Mouse (Mus musculus): Measurements from ENCODE around the gene Susd2.
A peak's percentile ranks its signal among the peaks of the same experiment; 100 is the strongest.

The Susd2 gene

DNA sequence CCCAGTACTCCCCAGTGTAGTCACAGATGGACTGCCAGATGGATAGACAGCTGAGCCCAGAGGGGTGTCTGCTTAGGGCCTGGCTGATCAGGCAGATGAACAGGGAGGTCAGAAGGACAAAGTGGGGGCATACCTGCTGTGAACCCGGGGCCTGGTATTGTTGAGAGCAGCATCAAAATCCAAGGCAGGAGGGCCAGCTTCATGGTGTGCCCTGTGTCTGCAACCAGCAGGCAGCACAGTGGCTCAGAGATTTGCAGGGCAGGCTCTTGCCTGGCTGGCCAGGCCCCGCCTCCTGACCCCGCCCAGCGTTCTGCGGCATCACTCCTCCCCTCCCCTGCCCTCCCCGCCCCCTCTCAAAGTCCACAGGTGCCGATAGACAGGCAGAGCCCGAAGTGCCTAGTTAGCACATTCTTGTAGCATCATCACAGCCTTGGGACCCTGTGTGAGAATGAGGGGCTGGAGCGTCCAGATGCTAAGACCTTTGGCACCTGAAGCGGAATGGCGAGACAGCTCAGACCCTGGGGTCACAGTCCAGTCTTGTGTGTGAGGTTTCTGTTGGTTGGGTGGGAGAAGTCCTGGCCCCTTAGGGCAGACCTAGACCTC lies at the start of gene Susd2:
Gene Susd2 (minus strand): TSS at position 268 of the 603 bp plus-strand sequence.
- peak; percentile 60 to 73 for DNase-seq (ENCODE audit: inconsistent age in 2 of 2, low spot score in 1 of 2)

DNA sequence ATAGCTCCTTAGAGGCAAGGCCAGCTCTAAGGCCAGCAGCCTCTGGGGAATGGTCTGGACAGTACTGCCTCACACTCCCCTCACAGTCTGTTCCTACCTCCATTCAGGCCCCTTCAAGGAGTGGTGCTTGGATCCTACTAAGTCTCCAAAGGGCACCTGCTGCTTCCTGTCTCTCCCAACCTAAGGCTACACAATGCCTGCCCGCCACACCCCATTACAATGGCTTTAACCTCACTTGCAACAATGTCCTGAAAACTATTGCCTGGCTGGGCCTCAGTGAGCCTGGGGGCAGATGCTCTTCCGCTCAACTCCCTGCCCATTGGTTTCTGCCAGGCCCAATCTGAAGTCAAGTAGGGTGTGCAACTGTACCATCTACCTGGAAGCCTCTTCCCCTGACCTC lies 44.8 kb upstream of the Susd2 start:
- no peak for DNase-seq (ENCODE audit: inconsistent age in 2 of 2, low spot score in 1 of 2)

- no peak for DNase-seq (ENCODE audit: inconsistent age in 2 of 2, low spot score in 1 of 2)
Measured at GRCm38 (mm10) chr10:75686724-75687123, 42.9 kb upstream of the Susd2 start.

GRCm38 (mm10) chr10:75684035-75685004 lies 40.5 kb upstream of the Susd2 start:
- no peak for DNase-seq (ENCODE audit: inconsistent age in 2 of 2, low spot score in 1 of 2)

DNA sequence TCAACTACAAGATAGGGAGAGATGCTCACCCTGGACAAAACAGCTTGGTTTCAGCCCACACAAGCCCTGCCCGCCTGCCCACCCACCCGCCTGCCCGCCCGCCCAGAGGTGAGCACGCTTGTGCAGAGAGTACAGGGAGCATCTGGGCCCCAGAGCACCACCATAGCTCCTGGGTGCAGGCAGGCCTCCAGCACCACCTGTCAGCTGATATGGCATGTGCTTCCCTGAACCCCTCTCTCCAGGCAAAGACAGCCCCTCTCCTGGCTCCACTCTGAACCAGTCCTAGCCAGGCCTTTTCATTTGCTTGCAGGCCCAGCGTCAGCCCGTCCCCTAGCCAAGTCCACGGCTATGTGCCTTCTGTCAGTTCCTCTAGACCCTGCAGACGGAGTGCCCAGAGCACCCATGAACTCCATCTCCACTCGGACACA lies 36.8 kb upstream of the Susd2 start:
- DNase-seq (ENCODE audit: inconsistent age in 2 of 2, low spot score in 1 of 2), result no peak

- no peak for DNase-seq (ENCODE audit: inconsistent age in 2 of 2, low spot score in 1 of 2)
Measured at GRCm38 (mm10) chr10:75679204-75679603, 35.4 kb upstream of the Susd2 start.

DNA sequence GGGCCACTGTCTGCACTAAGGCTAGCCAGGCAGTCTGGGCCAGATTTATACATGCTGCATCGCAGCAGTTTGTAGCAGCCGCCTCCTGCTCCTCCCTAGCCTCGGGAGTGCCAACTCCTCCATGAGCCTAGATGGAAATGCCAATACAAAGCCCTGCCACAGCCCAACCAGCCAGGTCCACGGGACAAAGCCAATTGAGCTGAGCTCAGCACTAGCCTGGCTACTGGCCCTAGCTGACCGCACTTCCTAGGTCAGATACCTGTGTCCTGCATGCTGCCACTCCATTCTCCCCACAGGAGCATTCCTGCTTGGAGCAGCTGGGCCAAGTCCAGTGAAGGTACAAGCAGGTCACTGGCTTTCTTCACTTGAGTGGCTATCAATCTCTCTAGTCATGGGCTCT lies 34.2 kb upstream of the Susd2 start:
- DNase-seq (ENCODE audit: inconsistent age in 2 of 2, low spot score in 1 of 2), result no peak

GRCm38 (mm10) chr10:75677571-75677970 lies 33.8 kb upstream of the Susd2 start:
- no peak for DNase-seq (ENCODE audit: inconsistent age in 2 of 2, low spot score in 1 of 2)

- peak in 1 of 2 experiments; percentile 61 for DNase-seq (ENCODE audit: inconsistent age in 2 of 2, low spot score in 1 of 2)
Measured at GRCm38 (mm10) chr10:75676819-75677565, 33.2 kb upstream of the Susd2 start.

DNA sequence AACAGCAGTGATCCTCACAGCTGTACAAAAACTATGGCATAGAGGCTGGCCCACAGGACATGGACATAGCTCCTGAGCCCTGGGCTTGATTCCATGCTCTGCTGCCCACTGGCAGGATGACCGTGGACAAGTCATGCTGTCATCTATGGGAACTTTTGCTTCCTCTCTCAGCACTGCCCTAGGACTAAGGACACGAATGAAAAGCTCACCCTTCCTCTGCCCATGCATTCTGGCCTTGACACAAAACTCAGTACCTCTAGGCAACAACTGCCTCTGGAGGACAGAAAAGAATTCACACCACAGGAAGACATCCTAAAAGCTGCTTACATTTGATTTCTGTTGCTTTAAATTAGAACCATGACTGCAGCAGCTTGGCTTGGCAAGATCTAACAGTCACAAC lies 32.5 kb upstream of the Susd2 start:
- no peak for DNase-seq (ENCODE audit: inconsistent age in 2 of 2, low spot score in 1 of 2)

DNA sequence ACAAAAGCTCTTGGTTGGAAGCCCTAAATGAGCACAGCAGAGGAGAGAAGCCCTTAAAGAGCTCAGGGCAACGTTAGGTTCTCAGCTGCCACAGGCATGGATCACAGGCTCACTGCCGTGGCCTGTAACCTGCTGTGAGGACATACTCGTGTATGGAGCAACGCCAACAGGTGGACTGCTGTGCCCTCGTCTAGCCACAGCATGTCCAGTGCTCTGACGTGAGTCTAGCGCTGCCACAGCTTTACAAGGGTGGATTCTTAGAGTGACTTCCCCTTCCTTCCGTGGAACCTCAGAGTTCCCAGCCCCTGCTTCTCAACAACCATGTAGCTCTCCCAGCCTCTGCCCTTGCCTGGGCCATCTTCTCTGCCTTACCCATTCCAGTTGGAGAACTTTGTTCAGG lies 31.8 kb upstream of the Susd2 start:
- no peak for DNase-seq (ENCODE audit: inconsistent age in 2 of 2, low spot score in 1 of 2)

- no peak for DNase-seq (ENCODE audit: inconsistent age in 2 of 2, low spot score in 1 of 2)
Measured at GRCm38 (mm10) chr10:75669936-75670335, 26.1 kb upstream of the Susd2 start.

DNA sequence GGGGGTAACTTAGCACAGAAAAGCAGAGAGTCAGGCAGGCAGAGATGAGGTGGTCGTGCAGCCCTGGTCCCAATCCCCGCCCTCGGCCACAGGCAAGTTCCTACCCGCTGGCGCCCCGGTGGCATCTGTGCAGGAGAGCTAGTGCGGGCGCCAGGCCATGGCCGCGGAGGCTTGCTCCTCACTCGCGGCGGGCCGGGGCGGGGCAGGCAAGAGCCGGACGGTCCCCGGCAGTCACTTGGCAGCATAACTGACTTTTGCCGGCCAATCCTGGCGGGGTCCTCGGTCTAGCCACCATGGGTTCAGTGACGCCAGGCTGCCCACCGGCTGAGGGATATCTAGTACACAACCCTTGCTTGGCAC lies 24.1 kb upstream of the Susd2 start:
- peak; percentile 75 to 90 for DNase-seq (ENCODE audit: inconsistent age in 2 of 2, low spot score in 1 of 2)

- DNase-seq (ENCODE audit: inconsistent age in 2 of 2, low spot score in 1 of 2), result peak; percentile 73 to 90
Measured at GRCm38 (mm10) chr10:75667115-75667910, 23.5 kb upstream of the Susd2 start.

GRCm38 (mm10) chr10:75666451-75667030 lies 22.7 kb upstream of the Susd2 start:
- DNase-seq (ENCODE audit: inconsistent age in 2 of 2, low spot score in 1 of 2), result no peak

- DNase-seq (ENCODE audit: inconsistent age in 2 of 2, low spot score in 1 of 2), result no peak
Measured at GRCm38 (mm10) chr10:75664673-75665270, 21.0 kb upstream of the Susd2 start.

- no peak for DNase-seq (ENCODE audit: inconsistent age in 2 of 2, low spot score in 1 of 2)
Measured at GRCm38 (mm10) chr10:75662575-75662974, 18.8 kb upstream of the Susd2 start.

GRCm38 (mm10) chr10:75661876-75662275 lies 18.1 kb upstream of the Susd2 start:
- DNase-seq (ENCODE audit: inconsistent age in 2 of 2, low spot score in 1 of 2), result no peak

DNA sequence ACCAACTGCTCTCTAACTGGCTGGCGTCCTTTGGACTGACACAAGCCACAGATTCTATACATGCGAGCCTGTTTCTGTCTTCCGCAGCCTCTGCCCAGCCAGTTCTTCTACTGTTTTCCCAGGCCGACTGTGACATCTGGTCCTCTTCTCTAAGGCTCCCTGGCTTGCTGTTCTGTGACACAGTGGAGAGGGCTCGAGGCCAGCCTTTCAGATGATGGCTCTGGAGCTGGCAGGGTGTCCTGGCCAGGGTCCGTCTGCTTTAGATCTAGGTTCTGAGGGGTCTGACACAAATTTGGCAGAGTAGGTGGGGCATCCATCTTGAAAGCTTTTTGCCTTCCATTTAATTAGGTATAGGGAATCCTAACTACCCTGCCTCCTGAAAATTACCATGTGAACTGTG lies 17.6 kb upstream of the Susd2 start:
- no peak for DNase-seq (ENCODE audit: inconsistent age in 2 of 2, low spot score in 1 of 2)

DNA sequence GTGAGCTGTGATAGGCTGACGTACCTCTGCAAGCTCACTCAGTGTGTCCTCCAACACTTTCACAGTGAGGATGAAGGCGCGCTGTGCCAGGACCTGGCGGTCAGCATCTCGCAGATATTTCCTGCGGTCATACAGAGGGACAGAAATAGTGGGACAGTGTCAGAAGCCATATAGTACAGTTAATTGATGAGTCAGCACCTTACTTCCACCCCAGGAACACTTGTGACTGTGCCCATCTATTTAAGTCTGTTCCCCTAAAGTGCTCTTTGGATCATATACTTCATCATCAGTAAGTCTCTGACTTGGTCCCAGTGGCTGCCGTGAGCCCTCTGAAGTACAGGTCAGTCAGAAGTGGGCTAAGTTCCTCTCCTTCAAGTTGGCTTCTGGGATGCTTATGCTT lies 14.0 kb upstream of the Susd2 start:
- DNase-seq (ENCODE audit: inconsistent age in 2 of 2, low spot score in 1 of 2), result no peak
